Mouse (Mus musculus) frontal cortex, adult (tissue): Measurements from ENCODE around the gene Hoxd9.

ENCODE experiments used
- ATAC-seq: cut with Nextera tagmentation; 2 replicates; pipeline ENCODE4 v1.9.2; 2017; ENCODE audit warnings: mild to moderate bottlenecking, moderate library complexity, mixed read lengths; ENCODE audit not compliant: low TSS enrichment

Hoxd9 gene

DNA sequence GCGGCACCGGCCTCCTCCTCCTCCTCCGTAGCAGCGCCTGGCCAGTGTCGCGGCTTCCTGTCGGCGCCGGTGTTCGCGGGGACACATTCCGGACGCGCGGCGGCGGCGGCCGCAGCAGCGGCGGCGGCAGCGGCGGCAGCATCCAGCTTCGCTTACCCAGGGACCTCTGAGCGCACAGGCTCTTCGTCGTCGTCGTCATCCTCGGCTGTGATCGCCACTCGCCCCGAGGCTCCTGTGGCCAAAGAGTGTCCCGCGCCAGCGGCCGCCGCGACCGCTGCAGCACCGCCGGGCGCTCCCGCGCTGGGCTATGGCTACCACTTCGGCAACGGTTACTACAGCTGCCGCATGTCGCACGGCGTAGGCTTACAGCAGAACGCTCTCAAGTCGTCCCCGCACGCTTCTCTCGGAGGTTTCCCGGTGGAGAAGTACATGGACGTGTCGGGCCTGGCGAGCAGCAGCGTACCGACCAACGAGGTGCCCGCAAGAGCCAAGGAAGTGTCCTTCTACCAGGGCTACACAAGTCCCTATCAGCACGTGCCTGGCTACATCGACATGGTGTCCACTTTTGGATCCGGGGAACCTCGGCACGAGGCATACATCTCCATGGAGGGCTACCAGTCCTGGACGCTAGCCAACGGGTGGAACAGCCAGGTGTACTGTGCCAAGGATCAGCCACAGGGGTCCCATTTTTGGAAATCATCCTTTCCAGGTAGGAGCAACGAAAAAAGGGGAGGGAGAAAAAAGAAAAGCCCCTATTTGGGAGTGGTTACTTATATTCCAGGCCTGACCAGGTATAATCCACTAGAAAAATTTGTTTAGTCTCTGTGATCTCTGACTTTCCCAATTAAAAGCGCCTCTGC, 28.9 kb upstream of the Hoxd9 start:
- ATAC-seq, result no peak

DNA sequence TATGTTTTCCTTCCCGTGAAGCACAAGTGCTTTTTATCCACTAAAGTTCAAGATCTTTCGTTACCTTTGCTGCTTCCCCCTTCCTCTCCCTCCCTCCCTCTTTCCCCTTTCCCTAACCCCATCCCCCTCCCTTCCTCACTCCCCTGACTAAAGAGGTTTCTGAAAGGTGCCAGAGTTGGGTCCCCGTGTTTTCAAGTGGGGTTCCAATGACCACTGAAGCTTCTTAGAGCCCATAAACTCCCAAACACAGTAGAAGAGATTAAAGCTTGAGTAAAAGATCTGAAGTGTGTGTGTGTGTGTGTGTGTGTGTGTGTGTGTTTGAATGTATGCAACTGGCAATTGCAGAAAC, 28.3 kb upstream of the Hoxd9 start:
- no peak for ATAC-seq

DNA sequence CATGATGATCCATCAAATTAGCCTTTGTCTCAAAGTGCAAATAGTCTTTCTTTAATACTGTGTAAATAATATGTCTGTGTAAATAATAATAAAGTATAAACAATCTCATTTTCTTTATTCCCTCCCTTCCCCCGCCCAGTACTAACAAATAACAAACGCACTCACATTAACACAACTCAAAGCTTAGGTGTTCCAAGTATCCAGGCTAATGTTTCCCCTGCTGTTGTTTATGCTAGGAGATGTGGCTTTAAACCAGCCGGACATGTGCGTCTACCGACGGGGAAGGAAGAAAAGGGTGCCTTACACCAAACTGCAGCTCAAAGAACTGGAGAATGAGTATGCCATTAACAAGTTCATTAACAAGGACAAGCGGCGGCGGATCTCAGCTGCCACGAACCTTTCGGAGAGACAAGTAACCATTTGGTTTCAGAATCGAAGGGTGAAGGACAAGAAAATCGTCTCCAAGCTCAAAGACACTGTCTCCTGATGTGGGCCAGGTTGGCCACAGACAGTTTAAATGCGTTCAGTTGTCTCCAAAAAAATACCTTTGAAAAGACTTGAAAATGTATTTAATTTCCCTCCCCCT, 27.8 kb upstream of the Hoxd9 start:
- ATAC-seq, result no peak

DNA sequence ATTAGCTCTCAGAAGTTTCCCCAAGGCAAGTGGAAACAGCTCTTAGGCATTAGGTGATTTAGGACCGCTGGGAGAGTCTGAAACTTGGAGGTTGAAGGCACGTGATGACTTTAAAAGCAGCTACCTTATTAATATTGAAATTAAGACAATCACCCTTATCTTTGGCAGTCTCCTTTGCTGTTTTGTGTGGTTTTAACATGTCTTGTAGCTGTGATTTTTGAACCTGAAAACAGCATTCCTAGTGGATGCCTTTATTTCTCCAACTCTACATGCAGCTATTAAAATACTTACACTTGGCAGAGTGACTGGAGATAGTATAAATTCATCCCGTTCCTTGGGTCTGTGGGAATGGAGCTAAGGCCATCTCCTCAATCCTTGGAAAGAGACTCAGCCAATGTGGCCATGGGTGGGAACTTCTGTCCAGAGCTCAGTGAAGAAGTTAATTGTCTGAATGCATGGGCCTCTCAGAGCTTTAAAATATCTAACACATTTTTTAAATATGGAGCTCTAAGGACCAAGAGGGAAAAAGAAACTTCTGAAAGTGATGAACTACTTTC, 26.8 kb upstream of the Hoxd9 start:
- no peak for ATAC-seq

DNA sequence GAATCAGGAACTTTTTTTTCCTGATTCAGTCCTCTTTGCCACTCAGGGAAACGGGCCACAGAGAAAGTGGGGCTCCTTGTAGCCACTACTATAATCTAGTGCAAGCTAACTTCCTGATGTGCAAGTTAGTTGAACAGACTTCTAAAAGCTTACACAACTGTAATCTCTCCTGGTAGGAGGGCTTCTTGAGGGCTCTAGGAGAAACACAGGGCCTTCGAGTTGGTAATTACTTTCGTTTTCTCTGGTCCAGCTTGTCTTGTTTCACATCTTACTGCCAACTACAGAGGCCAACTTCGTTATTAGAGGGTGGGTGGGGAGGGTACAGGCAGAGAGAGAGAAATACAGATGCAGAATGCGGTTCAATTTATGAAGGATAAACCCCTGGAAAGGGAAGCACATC, 25.7 kb upstream of the Hoxd9 start:
- no peak for ATAC-seq

DNA sequence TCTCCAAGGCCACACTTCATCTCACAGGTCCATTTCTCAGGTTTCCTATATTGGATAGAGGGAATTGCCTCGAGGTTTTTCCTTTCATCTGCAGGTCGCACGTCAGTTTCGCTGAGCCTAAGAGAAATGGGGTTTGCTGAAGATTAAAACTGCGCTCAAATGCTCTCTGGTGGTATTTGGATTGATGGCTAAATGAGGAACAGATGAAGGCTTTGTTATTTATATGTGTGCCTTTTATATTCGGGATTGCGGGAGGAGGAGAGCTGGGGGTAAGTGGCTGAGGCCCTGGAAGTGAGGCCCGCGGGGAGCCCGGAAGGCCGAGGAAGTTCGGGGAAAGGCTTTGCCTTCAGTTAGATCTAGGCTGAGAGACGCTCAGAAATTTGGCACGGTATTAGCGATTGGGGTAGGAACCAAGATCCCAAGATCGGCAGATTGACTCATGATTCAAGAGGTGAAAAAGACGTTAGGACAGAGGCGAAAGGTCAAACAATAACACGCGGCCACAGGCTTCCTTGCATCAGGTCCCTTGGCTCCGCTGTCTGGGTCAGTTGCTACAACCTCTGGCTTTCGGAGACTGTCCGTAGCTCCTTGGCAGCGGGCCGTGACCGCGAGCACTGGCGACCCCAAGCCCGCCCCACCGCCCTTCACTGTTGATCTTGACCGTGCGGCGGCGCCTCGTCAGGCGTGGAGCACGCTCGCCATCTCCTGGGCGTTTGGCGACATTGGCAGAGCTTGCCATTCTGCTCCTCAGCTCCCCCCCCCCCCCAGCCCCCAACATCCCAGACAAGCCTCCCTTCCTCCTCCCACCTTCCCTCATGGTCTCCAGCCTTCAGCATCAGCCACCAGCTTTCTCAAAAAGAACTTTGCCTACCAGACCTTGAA, 24.8 kb upstream of the Hoxd9 start:
- ATAC-seq, result no peak

DNA sequence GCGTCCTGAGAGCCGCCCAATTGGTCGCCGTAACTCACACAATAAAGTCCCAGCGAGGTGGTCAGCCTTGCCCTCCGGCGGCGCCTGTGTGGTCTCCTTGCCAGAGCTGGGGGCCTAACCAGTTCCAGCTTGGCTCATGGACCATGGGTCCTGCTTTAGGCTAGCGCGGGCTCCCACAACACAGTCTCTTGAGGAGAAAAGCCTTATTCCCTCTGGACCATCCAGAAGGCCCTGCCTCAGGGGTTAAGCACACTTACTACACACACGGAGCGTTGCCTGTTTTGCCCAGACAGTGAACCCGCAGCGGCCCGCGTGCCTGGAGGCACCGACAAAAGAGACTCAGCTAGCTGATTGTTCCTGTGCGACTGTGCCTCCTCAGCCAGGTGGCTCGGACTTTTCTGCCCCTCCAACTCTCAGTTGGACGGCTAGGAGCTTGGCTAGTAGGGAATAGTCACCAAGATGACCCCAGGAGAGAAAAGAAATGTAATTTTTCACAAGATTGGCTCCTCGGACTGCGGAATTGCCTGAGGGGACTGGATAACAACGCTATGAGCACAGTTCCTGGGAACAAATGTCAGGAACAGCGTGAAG, 23.6 kb upstream of the Hoxd9 start:
- no peak for ATAC-seq

DNA sequence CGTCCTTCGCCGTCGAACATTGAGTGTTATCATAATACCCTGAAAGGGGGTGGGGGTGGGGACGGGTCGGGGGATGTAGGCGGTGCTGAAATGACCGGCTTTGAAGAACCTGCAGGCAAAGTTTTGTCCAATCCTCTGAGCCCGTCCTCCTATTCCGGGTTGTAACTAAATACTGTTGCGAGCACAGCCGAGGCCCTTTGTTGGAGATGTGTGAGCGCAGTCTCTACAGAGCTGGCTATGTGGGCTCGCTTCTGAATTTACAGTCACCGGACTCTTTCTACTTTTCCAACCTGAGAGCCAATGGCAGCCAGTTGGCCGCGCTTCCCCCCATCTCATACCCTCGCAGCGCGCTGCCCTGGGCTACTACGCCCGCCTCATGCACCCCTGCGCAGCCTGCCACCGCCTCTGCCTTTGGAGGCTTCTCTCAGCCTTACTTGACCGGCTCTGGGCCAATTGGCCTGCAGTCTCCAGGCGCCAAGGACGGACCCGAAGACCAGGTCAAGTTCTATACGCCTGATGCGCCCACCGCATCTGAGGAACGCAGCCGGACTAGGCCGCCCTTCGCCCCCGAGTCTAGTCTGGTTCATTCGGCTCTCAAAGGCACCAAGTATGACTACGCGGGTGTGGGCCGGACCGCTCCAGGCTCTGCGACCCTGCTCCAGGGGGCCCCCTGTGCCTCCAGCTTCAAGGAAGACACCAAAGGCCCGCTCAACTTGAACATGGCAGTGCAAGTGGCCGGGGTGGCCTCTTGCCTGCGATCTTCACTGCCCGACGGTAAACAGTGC, 22.5 kb upstream of the Hoxd9 start, which contains the start of gene Hoxd12:
Hoxd12 (plus strand) TSS at position 133 of the 785 bp plus-strand sequence.
- no peak for ATAC-seq

DNA sequence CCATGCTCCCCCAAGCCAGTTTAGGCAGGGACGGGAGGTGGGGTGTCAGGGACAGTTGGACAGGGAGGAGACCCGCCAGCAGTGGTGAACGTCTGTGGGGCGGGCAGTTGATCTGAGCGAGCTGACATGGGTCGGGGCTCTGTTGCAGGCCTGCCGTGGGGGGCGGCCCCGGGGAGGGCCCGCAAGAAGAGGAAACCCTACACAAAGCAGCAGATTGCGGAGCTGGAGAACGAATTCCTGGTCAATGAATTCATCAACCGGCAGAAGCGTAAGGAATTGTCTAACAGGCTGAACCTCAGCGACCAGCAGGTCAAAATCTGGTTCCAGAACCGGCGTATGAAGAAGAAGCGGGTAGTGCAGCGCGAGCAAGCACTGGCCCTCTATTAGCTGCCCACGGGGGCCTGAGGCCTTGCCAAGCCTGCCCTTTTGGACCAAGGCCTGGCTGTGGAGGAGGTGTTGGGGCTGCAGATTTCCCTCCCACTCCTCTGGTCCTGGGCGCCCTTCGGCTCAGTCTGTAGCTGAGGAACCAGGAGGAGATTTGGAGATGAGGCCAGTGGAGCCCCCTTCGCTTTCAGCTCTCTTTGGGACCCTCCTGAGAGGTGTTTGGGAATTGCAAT, 21.8 kb upstream of the Hoxd9 start:
- ATAC-seq, result no peak

DNA sequence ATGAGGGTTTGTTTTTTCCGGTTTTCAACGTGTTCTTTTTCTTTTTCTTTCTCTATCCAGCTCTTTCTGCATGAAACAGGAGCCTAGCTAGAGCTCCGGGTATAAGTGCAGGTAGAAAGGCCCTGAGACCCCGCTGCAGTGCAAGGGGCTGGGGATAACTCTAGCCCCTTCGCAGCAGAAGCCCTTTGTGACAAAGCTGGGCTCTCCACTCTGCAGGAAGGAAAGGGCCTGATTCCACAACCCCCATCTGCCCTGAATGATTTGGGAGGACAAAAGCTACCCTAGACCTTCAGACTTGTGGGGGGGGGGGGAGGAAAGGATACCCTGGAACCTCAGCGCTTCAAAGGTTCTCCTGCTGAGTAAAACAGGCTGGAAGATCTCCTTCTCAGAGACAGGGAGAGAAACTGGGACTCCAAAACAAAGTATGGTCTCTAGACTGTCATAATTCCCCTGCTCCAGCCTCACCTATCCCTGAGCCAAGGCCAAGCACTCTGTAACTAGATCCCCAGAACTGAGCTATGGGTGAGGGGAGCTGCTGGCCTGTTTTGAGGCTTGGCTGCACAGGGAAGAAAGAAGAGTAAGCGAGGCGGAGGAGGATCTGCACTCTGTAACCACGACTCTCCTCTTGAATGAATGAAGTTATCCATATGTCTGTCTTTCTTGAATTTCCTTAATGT, 21.0 kb upstream of the Hoxd9 start:
- no peak for ATAC-seq

DNA sequence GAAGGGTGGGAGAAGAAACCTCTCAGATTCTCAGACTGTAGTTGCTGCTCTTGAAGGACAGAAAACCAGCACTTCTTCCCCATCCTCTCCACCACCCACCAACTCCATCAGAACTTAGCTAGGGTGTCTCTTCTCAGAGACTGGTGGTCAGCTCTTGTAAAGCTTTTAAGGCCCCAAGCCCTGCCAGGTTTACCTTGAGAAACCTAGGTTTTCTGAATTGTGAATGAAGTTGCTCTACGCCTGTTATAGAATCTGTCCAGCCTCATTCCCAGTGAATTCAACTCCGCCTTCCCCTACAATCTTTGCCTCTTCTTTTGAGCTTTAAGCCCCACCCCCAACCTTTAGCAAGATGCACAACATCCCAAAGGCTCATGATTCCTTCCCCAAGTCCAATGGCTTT, 20.4 kb upstream of the Hoxd9 start:
- no peak for ATAC-seq

DNA sequence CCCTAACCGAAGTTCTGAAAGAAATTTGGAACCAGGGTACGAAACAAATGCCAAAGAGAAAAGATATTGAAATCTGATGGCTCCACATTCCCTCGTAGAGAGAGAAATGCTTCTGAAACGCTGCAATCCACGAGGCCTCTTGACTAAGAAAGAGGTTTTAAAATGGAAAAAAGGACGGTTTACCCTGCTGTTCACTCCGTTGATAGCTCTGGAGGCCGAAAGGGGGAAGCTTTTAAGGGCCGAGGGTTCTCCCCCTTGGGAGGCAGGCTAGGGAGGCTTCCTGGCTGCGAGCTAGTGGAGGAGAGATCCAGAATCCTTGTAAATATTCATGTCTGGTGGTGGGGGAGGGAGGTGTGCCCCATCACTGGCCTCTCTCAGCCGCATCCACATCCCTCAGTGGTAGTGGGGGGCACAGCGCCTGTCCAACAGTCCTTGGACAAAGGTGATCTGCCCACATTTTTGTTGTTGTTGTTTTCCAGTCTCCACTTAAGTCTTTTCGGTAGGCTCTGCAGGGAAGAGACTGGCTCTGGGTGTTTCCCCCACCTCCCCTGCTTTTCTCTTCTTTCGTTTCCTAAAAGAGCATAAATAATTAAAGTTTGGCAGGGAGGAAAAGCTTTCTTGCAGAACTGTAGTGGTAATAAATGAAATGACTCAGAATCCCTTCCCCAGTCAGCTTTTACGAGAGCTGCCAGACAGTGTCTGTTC, 18.5 kb upstream of the Hoxd9 start, which contains the start of gene Hoxd11:
Hoxd11 (plus strand) TSS at position 667 of the 705 bp plus-strand sequence.
- ATAC-seq, result no peak

DNA sequence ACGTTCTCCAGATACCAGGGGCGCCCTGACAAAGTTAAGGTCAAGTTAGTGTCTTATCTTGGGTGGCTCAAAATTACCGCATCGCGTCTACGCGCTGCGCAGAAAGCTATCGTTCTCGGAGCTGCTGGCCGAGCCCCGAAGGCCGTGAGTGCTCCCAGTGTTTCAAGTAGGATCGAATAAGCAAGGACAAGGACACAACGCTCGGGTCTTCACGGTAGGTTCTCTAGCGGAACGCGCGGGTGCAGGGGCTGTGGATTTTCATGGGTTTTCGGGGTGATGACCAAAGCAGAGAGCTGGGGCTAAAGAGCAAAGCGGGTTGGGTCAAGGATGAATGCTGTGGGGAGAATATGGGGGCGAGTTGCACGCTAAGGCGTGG, 17.9 kb upstream of the Hoxd9 start:
- ATAC-seq, result no peak

DNA sequence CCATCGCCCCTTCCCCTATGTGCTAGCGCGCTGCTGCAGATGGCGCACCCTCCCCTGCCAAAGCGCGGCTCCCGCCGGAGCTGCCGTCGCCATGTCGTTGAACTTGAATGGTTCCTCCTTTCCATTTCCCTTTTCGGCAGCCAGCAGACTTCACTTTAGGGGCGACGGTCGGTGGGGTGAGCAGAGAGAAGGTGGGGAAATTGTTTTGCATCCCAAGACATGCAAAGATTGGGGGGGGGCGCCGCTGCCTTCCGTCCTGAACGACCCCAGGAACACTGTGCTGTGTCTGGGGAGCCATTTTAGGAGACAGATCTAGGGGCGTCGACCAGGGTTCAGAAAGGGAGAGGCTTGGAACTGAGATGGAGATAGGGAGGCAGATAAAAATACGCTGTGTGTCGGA, 17.5 kb upstream of the Hoxd9 start:
- no peak for ATAC-seq

DNA sequence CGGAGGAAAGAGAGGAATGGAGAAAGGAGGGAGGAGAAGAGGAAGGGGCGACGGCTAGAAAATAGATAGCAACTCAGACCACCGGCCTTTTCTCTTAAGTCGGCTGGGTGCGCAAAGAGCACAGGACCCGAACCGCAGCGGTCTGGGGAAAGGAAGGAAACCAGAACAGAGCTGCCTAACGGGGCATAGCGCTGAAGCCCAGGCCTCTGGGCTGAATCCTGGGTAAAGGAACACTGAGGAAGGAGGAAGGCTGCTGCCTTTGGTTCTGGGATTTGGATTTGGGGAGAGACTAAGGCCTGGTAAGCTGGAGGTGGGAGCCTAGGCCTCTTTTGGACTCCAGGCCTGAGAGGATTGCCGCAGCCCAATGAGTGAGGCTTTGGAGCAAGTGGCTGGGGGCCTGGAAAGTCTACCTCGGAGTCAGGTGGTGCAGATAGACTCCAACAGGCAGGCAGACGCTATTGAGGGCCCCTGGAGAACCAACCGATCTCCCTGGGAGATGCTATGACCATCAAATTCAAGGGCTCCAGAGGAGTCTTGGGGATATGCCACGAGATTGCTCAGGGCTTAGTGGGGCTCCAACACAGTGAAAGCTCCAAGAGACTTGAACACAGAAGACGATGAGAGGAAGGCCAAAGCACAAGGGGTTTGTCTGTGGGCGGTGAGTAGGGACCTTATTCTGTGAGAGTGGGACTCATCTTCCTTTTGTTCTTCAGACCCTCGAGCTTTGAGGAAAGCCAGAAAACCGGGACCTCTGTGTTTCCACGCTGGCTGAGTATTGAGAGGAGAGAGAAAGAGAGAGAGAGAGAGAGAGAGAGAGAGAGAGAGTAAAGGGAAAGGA, 16.7 kb upstream of the Hoxd9 start:
- no peak for ATAC-seq

DNA sequence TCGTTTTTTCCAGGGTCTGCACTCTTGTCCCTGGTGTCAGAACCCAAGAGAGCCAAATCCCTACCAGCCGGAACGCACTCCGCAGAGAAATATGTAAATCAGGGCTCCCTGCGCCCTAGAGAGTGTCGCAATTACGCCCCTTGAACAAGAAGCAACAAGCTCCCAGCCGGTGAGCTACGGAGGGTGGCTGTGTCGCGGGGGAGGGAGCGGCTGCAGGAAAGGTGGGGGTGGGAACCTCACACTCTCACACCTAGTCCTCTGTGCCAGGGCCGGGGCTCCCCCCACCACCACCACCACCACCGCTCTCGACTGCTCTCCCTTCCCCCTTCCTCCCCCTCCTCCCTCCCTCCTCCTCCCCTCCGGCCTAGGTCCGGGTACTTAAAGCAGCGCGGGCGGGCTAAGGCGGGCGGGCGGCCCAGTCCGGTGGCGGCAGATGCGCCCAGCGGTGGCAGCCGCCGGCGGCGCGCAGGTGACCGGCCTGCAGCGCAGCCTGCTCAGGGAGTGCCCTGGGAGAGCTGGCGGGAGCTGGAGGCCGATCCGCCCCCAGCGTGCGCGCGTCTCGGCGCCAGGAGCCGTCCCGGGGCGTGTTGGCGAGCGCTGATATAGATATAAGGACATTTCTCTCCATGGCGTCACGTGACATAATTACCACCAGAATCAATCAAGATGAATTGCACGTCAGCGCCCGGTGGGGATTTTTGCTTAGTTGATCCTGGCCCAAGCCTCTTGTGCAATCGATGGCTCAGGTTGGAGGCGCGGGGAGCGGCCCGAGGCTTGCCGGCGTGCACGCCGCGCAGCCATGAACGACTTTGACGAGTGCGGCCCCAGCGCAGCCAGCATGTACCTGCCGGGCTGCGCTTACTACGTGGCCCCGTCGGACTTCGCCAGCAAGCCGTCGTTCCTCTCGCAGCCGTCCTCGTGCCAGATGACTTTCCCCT, 15.7 kb upstream of the Hoxd9 start:
- no peak for ATAC-seq

DNA sequence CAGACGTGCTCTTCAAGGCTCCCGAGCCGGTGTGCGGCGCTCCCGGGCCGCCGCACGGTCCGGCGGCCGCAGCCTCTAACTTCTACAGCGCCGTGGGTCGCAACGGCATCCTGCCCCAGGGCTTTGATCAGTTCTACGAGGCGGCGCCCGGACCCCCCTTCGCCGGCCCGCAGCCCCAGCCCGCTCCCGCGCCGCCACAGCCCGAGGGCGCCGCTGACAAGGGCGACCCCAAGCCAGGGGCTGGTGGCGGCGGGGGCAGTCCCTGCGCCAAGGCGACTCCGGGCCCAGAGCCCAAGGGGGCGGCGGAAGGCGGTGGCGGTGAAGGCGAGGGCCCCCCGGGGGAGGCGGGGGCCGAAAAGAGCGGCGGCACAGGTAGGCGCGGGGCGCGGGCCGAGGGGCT, 14.7 kb upstream of the Hoxd9 start:
- no peak for ATAC-seq
